Mouse (Mus musculus): ENCODE data around the gene Gm17655. TPM values are rescaled to one million over a fixed set of nuclear protein-coding genes. Genes with fewer than 3 reads are reported as not detected.
A peak's percentile ranks its signal among the peaks of the same experiment; 100 is the strongest.
"Not testable (repeated sequence)": the region's sequence is repeated elsewhere in the genome, so short reads cannot be mapped to it uniquely, and the experiment has no call there.

Gm17655 gene
- 7.4 and 7.6 TPM in 2 replicates for polyA plus RNA-seq (2015; fragmentation: Nextera tagmentation; extraction: Ambion mirVana)

- not testable (repeated sequence) for H3K4me3 ChIP-seq; H3K9ac ChIP-seq; H3K27ac ChIP-seq; H3K4me2 ChIP-seq; H3K36me3 ChIP-seq; ATAC-seq (ENCODE audit: low FRiP score); H3K27me3 ChIP-seq; H3K4me1 ChIP-seq (replicated peaks)
- 95% methylated on average over 2 of the region's 2 CpGs for WGBS
- peaks cover 30% of the 10 kb centered on the region for H3K9me3 ChIP-seq
Measured at GRCm38 (mm10) chr5:110072413-110072812, at the start of gene Gm17655. TSS of gene Gm17655 (minus strand) at chr5:110072513.

DNA sequence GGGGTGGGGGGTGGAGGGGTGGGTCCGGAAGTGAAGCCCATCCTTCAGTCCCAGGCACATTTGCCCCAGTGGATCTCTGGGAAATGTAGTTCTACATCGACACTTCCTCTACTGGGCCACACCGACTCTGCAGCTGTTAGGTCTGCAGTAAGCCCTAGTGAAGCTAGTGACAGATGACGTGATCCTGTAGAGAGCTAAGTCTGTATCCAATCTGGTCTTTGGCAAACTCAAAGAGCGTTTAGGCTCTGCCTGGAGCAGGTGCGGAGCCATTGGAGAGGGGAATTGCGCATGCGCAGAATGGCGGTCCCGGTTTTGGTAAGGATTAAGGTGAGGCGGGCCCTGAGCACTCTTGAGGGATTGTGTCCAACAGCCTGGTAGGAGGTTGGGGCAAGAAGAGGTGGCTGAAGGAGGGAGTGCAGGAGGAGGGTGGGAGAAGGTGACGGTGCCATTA lies 37.7 kb upstream of the Gm17655 start, which contains the start of gene Zfp605:
Gene Zfp605 (plus strand): TSS at position 102 of the 451 bp plus-strand sequence.
- H3K9ac ChIP-seq, result peak within 1 kb of the TSS; percentile 85
- H3K27ac ChIP-seq, result peak within 1 kb of the TSS; percentile 91
- H3K36me3 ChIP-seq, result peaks cover 45% of the 10 kb centered on the region
- H3K4me1 ChIP-seq (replicated peaks), result peaks cover 23% of the 10 kb centered on the region
- H3K27me3 ChIP-seq, result no peaks in the 10 kb centered on the region
- peak; percentile 76 for ATAC-seq (ENCODE audit: low FRiP score)
- peak within 1 kb of the TSS; percentile 75 for H3K4me2 ChIP-seq
- H3K4me3 ChIP-seq, result peak within 1 kb of the TSS; percentile 65
- H3K9me3 ChIP-seq, result no peaks in the 10 kb centered on the region
- WGBS, result under 1% methylated on average over 12 of the region's 12 CpGs

- ATAC-seq (ENCODE audit: low FRiP score), result no peak
- peak overlapping the region; percentile 71 for H3K4me2 ChIP-seq
- H3K27ac ChIP-seq, result peak overlapping the region; percentile 97
- WGBS, result 0% methylated on average over 7 of the region's 7 CpGs
- H3K4me3 ChIP-seq, result peak overlapping the region; percentile 74
- peaks cover 48% of the 10 kb centered on the region for H3K36me3 ChIP-seq
- peaks cover 23% of the 10 kb centered on the region for H3K4me1 ChIP-seq (replicated peaks)
- H3K9me3 ChIP-seq, result no peaks in the 10 kb centered on the region
- H3K9ac ChIP-seq, result no peak overlapping the region
- no peaks in the 10 kb centered on the region for H3K27me3 ChIP-seq
Measured at GRCm38 (mm10) chr5:110108305-110108628, 36.0 kb upstream of the Gm17655 start.

DNA sequence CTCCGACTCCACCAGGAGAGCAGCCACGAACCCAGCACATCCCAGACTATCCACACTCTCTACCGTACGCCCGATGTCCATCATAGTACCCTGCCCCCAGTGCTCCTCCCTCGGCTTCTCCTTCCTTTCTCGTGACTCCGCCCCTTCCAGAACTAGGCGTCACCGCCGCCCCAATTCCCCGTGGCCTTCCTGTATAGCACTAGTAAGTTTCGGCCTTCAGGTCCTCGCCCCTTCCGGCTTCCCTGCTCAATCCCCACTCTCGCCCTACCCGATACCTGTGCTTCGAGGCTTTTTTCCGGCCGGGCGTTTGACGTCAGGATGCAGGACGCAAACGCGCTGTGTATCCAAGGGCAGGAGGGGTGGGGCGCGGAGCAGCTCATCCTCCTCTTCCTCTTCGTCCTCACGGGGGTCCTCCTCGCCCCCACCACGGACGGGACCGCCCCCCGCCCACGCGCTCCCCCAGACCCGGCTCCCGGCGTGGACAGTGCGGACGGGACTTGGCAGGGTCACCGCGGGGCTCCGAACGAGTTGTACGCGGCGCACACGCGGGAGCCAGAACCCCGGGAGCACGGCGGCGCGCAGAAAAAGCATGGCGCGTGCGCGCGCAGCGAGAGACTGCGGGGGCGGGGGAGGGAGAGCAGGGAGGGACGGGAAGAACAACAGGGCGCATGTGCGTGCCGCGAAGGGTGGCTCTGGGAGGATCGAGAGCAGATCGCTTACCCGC lies 35.4 kb upstream of the Gm17655 start, which contains the start of gene Gtpbp6:
Gene Gtpbp6 (minus strand): TSS at position 617 of the 724 bp plus-strand sequence.
- peaks cover 23% of the 10 kb centered on the region for H3K4me1 ChIP-seq (replicated peaks)
- H3K9me3 ChIP-seq, result no peaks in the 10 kb centered on the region
- H3K36me3 ChIP-seq, result peaks cover 48% of the 10 kb centered on the region
- H3K27me3 ChIP-seq, result no peaks in the 10 kb centered on the region
- H3K27ac ChIP-seq, result peak within 1 kb of the TSS; percentile 97
- peak within 1 kb of the TSS; percentile 71 for H3K4me2 ChIP-seq
- ATAC-seq (ENCODE audit: low FRiP score), result peak; percentile 80
- under 1% methylated on average over 66 of the region's 71 CpGs for WGBS
- H3K4me3 ChIP-seq, result peak within 1 kb of the TSS; percentile 74
- peak within 1 kb of the TSS; percentile 84 for H3K9ac ChIP-seq

DNA sequence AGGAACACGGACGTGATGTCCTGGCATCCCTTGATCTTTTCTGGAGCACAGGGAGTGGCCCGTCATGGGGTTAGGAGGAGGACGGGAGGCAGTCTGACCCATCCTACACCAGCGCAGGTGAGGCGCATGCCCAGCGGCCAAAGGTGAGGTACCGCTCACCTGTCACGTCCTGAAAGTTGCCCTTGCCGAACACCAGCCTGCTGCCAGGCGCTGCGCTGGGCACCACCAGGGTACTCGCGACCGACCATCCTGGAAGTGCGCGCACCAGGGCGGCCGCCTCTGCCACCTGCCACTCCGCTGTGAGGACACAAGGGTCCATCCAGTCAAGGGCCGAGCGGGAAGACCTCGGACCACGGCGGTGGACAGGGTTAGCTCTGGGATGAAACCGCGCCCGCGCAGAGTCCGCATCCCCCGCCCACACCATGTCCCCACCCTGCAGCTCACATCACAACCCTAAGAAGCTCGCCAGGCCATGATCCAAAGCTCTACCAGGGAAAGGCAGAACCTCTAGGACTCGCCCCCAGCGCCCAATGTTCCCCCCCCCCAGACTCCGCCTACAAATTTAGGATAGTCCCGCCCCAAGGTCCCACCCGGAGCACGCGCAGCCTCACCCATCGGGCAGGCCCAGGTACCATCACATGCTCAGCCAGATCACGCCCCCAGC lies 34.7 kb upstream of the Gm17655 start:
- 16% methylated on average over 41 of the region's 41 CpGs for WGBS
- Histone ChIP-seq H3K4me1 (replicated peaks) (peaks cover 24% of the 10 kb centered on the region), H3K27me3 (no peaks in the 10 kb centered on the region), H3K9me3 (no peaks in the 10 kb centered on the region), H3K9ac (peak overlapping the region; percentile 84), H3K27ac (peak overlapping the region; percentile 97), H3K4me2 (peak overlapping the region; percentile 71), H3K4me3 (peak overlapping the region; percentile 74), H3K36me3 (peaks cover 50% of the 10 kb centered on the region)
- ATAC-seq (ENCODE audit: low FRiP score), result peak; percentile 19

- Histone ChIP-seq H3K4me2 (peak overlapping the region; percentile 71), H3K9ac (peak overlapping the region; percentile 84), H3K27ac (no peak overlapping the region), H3K9me3 (no peaks in the 10 kb centered on the region), H3K36me3 (peaks cover 44% of the 10 kb centered on the region), H3K4me1 (replicated peaks) (peaks cover 31% of the 10 kb centered on the region), H3K4me3 (peak overlapping the region; percentile 74), H3K27me3 (peaks cover under 1% of the 10 kb centered on the region; the same call in 1 of the 2 replicates)
- ATAC-seq (ENCODE audit: low FRiP score), result no peak
- 95% methylated on average over 26 of the region's 26 CpGs for WGBS
Measured at GRCm38 (mm10) chr5:110106140-110106871, 34.0 kb upstream of the Gm17655 start.

- no peak for ATAC-seq (ENCODE audit: low FRiP score)
- Histone ChIP-seq H3K27ac (no peak overlapping the region), H3K4me2 (no peak overlapping the region), H3K36me3 (peaks cover 44% of the 10 kb centered on the region), H3K4me1 (replicated peaks) (peaks cover 36% of the 10 kb centered on the region), H3K9me3 (no peaks in the 10 kb centered on the region), H3K4me3 (no peak overlapping the region), H3K9ac (no peak overlapping the region), H3K27me3 (peaks cover 6% of the 10 kb centered on the region; the same call in 1 of the 2 replicates)
- WGBS, result 96% methylated on average over 36 of the region's 36 CpGs
Measured at GRCm38 (mm10) chr5:110104616-110105380, 32.5 kb upstream of the Gm17655 start.

- WGBS, result 96% methylated on average over 27 of the region's 27 CpGs
Measured at GRCm38 (mm10) chr5:110103901-110104615, 31.7 kb upstream of the Gm17655 start.

DNA sequence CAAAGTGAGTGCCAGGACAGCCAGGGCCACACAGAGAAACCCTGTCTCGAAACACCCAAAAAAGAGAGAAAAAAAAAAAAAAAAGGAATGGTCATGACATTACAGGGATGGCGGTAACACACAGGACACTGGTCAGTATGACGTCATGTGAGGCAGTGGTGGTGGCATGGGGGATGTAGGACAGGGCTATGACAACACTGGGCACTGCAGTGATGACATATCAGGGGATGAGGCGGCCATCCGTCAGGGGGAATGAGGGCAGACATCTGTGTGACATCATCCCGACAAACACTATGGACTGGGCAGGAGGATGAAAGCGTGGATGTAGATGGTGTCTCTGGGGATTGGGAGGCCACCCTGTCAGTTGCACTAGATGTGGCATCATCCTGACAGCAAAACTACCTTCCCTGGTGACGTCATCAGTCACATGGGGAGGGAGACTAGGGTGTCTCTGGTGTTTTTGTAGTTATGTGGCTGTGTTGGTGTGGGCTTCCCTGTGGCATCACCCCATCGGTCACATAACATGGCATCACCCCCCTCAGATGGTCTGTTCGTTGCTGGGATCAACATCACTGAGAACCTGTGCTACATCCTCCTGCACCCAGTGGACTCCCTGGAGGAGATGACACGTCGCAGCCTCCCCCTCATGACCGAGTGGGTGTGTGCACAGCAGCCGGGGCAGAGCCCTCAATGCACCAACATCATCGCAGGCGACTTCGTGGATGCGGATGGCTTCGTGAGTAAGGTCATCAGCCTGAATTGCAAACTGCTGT lies 30.7 kb upstream of the Gm17655 start:
- no peak overlapping the region for H3K27ac ChIP-seq
- peaks cover 44% of the 10 kb centered on the region for H3K36me3 ChIP-seq
- ATAC-seq (ENCODE audit: low FRiP score), result no peak
- no peaks in the 10 kb centered on the region for H3K9me3 ChIP-seq
- WGBS, result 97% methylated on average over 19 of the region's 19 CpGs
- peaks cover 36% of the 10 kb centered on the region for H3K4me1 ChIP-seq (replicated peaks)
- H3K27me3 ChIP-seq, result peaks cover 6% of the 10 kb centered on the region
- H3K4me3 ChIP-seq, result no peak overlapping the region
- H3K4me2 ChIP-seq, result no peak overlapping the region
- H3K9ac ChIP-seq, result no peak overlapping the region

More at GRCm38 (mm10) chr5:110103901-110104615, 31.7 kb upstream of the Gm17655 start:
- Histone ChIP-seq H3K4me2 (no peak overlapping the region), H3K27ac (no peak overlapping the region), H3K36me3 (peaks cover 44% of the 10 kb centered on the region), H3K27me3 (peaks cover 6% of the 10 kb centered on the region; the same call in 1 of the 2 replicates), H3K9ac (no peak overlapping the region), H3K4me3 (no peak overlapping the region), H3K4me1 (replicated peaks) (peaks cover 36% of the 10 kb centered on the region), H3K9me3 (no peaks in the 10 kb centered on the region)
- no peak for ATAC-seq (ENCODE audit: low FRiP score)

DNA sequence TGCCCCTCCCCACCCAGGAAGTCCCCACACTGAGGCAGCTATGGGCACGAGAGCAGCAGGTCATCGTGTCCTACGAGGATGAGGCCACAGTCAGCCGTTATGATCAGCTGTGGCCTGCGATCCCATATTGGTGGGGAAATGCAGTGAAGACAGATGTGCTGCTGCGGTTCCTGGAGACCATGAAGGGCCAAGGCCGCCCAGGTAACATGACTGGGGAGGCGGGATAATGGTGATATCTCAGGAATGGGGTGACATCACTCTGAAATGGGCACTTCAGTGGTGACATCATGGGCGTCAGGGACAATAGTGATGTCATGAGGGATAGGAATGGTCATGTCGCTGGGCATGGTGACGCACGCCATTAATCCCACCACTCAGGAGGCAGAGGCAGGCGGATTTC lies 30.1 kb upstream of the Gm17655 start:
- H3K4me2 ChIP-seq, result peak overlapping the region; percentile 63
- no peaks in the 10 kb centered on the region for H3K9me3 ChIP-seq
- H3K27me3 ChIP-seq, result peaks cover 6% of the 10 kb centered on the region
- no peak overlapping the region for H3K9ac ChIP-seq
- 90% methylated on average over 13 of the region's 13 CpGs for WGBS
- no peak for ATAC-seq (ENCODE audit: low FRiP score)
- H3K27ac ChIP-seq, result no peak overlapping the region
- H3K36me3 ChIP-seq, result peaks cover 44% of the 10 kb centered on the region
- H3K4me3 ChIP-seq, result peak overlapping the region; percentile 37; the same call in 1 of the 2 replicates
- peaks cover 36% of the 10 kb centered on the region for H3K4me1 ChIP-seq (replicated peaks)
